Comparison of ENCODE assay signal across 11 mouse cellular contexts in the genomic region with DNA sequence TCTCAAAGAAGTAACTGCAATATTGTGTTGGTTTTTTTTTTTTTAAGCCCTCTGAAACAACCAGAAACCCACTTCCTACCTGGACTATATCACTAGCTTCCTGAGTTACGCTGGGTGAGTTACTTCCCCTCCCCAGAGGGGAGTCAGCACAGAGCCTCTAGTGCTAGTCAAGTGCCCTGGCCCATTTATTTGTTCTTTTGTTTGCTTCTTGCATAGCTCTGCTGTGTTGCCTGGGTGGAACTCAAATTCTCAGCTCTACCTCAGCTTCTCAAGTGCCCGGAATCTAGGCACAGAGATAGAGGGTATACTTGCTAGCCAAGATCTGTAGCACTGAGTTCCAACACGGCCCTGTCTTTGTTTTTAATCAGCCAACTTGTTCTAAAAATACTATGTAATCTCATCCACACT. TPM values are rescaled to one million over a fixed set of nuclear protein-coding genes. Genes with fewer than 3 reads are reported as not detected.
DNase-seq lines count a peak whose midpoint lies in the region.
"Had no signal": no experiment of that assay in that cellular context is flagged by ENCODE, and none has a peak within 500 bp of the region (broad histone marks: within the 10 kb centered on the region; RNA-seq: fewer than 3 reads in every experiment).

No protein-coding gene starts in this region.

- peak; percentile 42 for DNase-seq in 416B (ENCODE audit: low read depth)
- peak; percentile 59 for DNase-seq in T-cell, adult 2 months (ENCODE audit: low spot score)
- DNase-seq in heart, postnatal 10 days: peak; percentile 38 to 56
- DNase-seq in lung, postnatal 4 days: peak; percentile 27 to 53
- DNase-seq in embryo, embryonic 10 days (ENCODE audit: low spot score): no peak
- DNase-seq in gastrocnemius, adult 8-10 months (ENCODE audit: low spot score in 2 of 2): no peak
- DNase-seq in right cerebral cortex, postnatal 10 days (ENCODE audit: low spot score in 2 of 2): no peak
- DNase-seq in gastrocnemius, postnatal 36 days: no peak
- DNase-seq: cerebellum, postnatal 25 days; kidney, postnatal 10 days; right cerebral cortex, adult 18-20 months had no signal

- intact Hi-C loops in heart, postnatal 10 days (cut with DNase I): no loop called here
- intact Hi-C loops in gastrocnemius, postnatal 36 days (cut with DNase I): no loop called here

RNA-seq across cellular contexts. Expression of a gene that starts 2.9 kb away (rescaled TPM):
- total RNA-seq in heart, postnatal 10 days (2021): 100 to 1,000 TPM; 156 to 158 TPM
- 10 to 100 TPM; 59.0 to 80.5 (median 64.4) TPM for total RNA-seq in gastrocnemius, adult 8-10 months (2022)
- total RNA-seq in gastrocnemius, postnatal 36 days (2021): 10 to 100 TPM; 59.0 to 63.7 TPM

RNA-seq across cellular contexts. Expression of a gene that starts 15.0 kb away (rescaled TPM):
- 100 to 1,000 TPM in 1 of 2 experiments, 10 to 100 TPM in 1; 97.5 to 101 TPM for total RNA-seq in heart, postnatal 10 days (2021)
- total RNA-seq in gastrocnemius, adult 8-10 months (2022): 10 to 100 TPM; 46.8 to 88.6 (median 67.0) TPM
- total RNA-seq in gastrocnemius, postnatal 36 days (2021): 10 to 100 TPM; 70.0 to 81.8 TPM

RNA-seq across cellular contexts. Expression of a gene that starts 43.2 kb away (rescaled TPM):
- 10 to 100 TPM in 1 of 2 experiments, 1 to 10 TPM in 1; 9.9 to 11.5 TPM for total RNA-seq in heart, postnatal 10 days (2021)
- total RNA-seq in gastrocnemius, adult 8-10 months (2022): 1 to 10 TPM; 5.2 to 6.8 (median 5.6) TPM
- total RNA-seq in gastrocnemius, postnatal 36 days (2021): 1 to 10 TPM; 5.6 to 6.3 TPM

Comparison
In these comparisons a context has a peak if more than half of its experiments do, and no peak if none do; other contexts are left out.
1. DNase-seq: peak in 416B (single experiment), T-cell, adult 2 months (single experiment), heart, postnatal 10 days (2 of 2) and lung, postnatal 4 days (2 of 2); none in embryo, embryonic 10 days (single experiment), gastrocnemius, adult 8-10 months (0 of 2), right cerebral cortex, postnatal 10 days (0 of 2) and gastrocnemius, postnatal 36 days (0 of 2).